Mouse (Mus musculus) brain, embryonic 14.5 days (tissue): ENCODE measurements around the gene Myh14.

ENCODE experiments used
- CTCF ChIP-seq: fragments of 200-500 bp; IDR thresholded peaks from 2 replicates; pipeline ENCODE4 v1.5.1; 2012; ENCODE audit warnings: inconsistent platforms, mild to moderate bottlenecking, moderate library complexity, borderline replicate concordance; ENCODE audit not compliant: insufficient read depth, insufficient read length; ENCODE audit errors: extremely low read depth
- POLR2A ChIP-seq: fragments of 200-500 bp; IDR thresholded peaks from 2 replicates; pipeline ENCODE4 v1.6.1; 2012; ENCODE audit warnings: mild to moderate bottlenecking, inconsistent platforms, borderline replicate concordance; ENCODE audit not compliant: poor library complexity, insufficient read depth, insufficient read length, severe bottlenecking; ENCODE audit errors: extremely low read depth

DNA sequence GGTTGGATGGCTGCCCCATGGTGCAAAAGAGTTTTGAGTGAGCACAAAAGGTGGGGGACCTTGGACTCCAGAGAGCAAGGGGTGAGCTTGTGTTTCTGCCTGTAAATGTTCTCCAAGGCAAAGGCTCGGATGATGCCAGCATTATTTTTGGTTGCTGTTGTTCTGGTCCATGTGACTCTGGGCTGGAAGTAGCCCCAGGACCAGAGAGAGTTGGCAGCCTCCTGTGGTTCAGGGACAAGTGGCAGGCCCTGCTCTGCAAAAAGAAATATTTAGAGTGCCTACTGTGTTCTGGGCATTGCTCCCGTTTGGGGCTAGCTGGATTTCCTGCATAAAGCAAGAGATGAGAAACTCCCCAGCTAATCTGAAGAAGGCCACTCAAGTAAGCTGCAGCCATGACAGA, 6.0 kb upstream of the Myh14 start:
- TF ChIP-seq CTCF (no peak), POLR2A (no peak)
